Mouse (Mus musculus): Measurements from ENCODE around the gene Sesn1. TPM values are rescaled to one million over a fixed set of nuclear protein-coding genes. Genes with fewer than 3 reads are reported as not detected.

The Sesn1 gene
- 29.3 and 31.7 TPM in 2 replicates for polyA plus RNA-seq (2015; fragmentation: Nextera tagmentation; extraction: Ambion mirVana)

- Histone ChIP-seq H3K4me3 (replicated peaks) (peak within 1 kb of the TSS; percentile 79), H3K36me3 (no peaks in the 10 kb centered on the region), H3K27ac (peak within 1 kb of the TSS; percentile 98), H3K4me1 (replicated peaks) (peaks cover 12% of the 10 kb centered on the region; the same call in 1 of the 2 replicates), H3K9me3 (no peaks in the 10 kb centered on the region), H3K9ac (peak within 1 kb of the TSS; percentile 80), H3K4me2 (replicated peaks) (peak within 1 kb of the TSS; percentile 74), H3K27me3 (replicated peaks) (no peaks in the 10 kb centered on the region)
- peak; percentile 98 for ATAC-seq
- under 1% methylated on average over 69 of the region's 69 CpGs for WGBS
Observed at GRCm38 (mm10) chr10:41809771-41810563, at the start of gene Sesn1, which contains the start of gene Cep57l1. Sesn1 (plus strand) TSS chr10:41809935. Cep57l1 (minus strand) TSS chr10:41809871.

- H3K27me3 ChIP-seq (replicated peaks) = no peaks in the 10 kb centered on the region
- no peaks in the 10 kb centered on the region for H3K9me3 ChIP-seq
- no peak overlapping the region for H3K4me3 ChIP-seq (replicated peaks)
- H3K36me3 ChIP-seq = no peaks in the 10 kb centered on the region
- 87% methylated on average over 3 of the region's 3 CpGs for WGBS
- H3K4me2 ChIP-seq (replicated peaks) = no peak overlapping the region
- no peak overlapping the region for H3K27ac ChIP-seq
- ATAC-seq = no peak
- no peak overlapping the region for H3K9ac ChIP-seq
- no peaks in the 10 kb centered on the region for H3K4me1 ChIP-seq (replicated peaks)
Observed at GRCm38 (mm10) chr10:41760866-41761265, 48.9 kb upstream of the Sesn1 start.

- H3K36me3 ChIP-seq = no peaks in the 10 kb centered on the region
- no peak overlapping the region for H3K27ac ChIP-seq
- H3K9me3 ChIP-seq = no peaks in the 10 kb centered on the region
- H3K4me3 ChIP-seq (replicated peaks) = no peak overlapping the region
- H3K4me1 ChIP-seq (replicated peaks) = no peaks in the 10 kb centered on the region
- ATAC-seq = no peak
- no peak overlapping the region for H3K4me2 ChIP-seq (replicated peaks)
- no peak overlapping the region for H3K9ac ChIP-seq
- WGBS = 72% methylated on average over 3 of the region's 3 CpGs
- no peaks in the 10 kb centered on the region for H3K27me3 ChIP-seq (replicated peaks)
Observed at GRCm38 (mm10) chr10:41763741-41764385, 45.9 kb upstream of the Sesn1 start.

- Histone ChIP-seq H3K9ac (no peak overlapping the region), H3K4me2 (replicated peaks) (no peak overlapping the region), H3K36me3 (no peaks in the 10 kb centered on the region), H3K4me1 (replicated peaks) (no peaks in the 10 kb centered on the region), H3K4me3 (replicated peaks) (no peak overlapping the region), H3K27ac (no peak overlapping the region), H3K9me3 (no peaks in the 10 kb centered on the region), H3K27me3 (replicated peaks) (no peaks in the 10 kb centered on the region)
- no peak for ATAC-seq
- WGBS = 89% methylated on average over 4 of the region's 4 CpGs
Observed at GRCm38 (mm10) chr10:41765586-41765985, 44.1 kb upstream of the Sesn1 start.

- Histone ChIP-seq H3K27me3 (replicated peaks) (no peaks in the 10 kb centered on the region), H3K27ac (no peak overlapping the region), H3K9ac (no peak overlapping the region), H3K4me2 (replicated peaks) (no peak overlapping the region), H3K9me3 (no peaks in the 10 kb centered on the region), H3K36me3 (no peaks in the 10 kb centered on the region), H3K4me1 (replicated peaks) (no peaks in the 10 kb centered on the region), H3K4me3 (replicated peaks) (no peak overlapping the region)
- WGBS = 54% methylated on average over 4 of the region's 4 CpGs
- no peak for ATAC-seq
Observed at GRCm38 (mm10) chr10:41766280-41766679, 43.5 kb upstream of the Sesn1 start.

GRCm38 (mm10) chr10:41767254-41767653, 42.5 kb upstream of the Sesn1 start:
- Histone ChIP-seq H3K27ac (no peak overlapping the region), H3K36me3 (no peaks in the 10 kb centered on the region), H3K4me1 (replicated peaks) (no peaks in the 10 kb centered on the region), H3K4me3 (replicated peaks) (no peak overlapping the region), H3K9ac (no peak overlapping the region), H3K9me3 (no peaks in the 10 kb centered on the region), H3K4me2 (replicated peaks) (no peak overlapping the region), H3K27me3 (replicated peaks) (no peaks in the 10 kb centered on the region)
- WGBS = 85% methylated on average over 6 of the region's 6 CpGs
- no peak for ATAC-seq

GRCm38 (mm10) chr10:41792375-41792774, 17.4 kb upstream of the Sesn1 start:
- H3K27me3 ChIP-seq (replicated peaks) = no peaks in the 10 kb centered on the region
- H3K4me2 ChIP-seq (replicated peaks) = no peak overlapping the region
- H3K9ac ChIP-seq = no peak overlapping the region
- no peak overlapping the region for H3K4me3 ChIP-seq (replicated peaks)
- no peak overlapping the region for H3K27ac ChIP-seq
- no peak for ATAC-seq
- no peaks in the 10 kb centered on the region for H3K4me1 ChIP-seq (replicated peaks)
- H3K36me3 ChIP-seq = no peaks in the 10 kb centered on the region
- H3K9me3 ChIP-seq = no peaks in the 10 kb centered on the region
- WGBS = 96% methylated on average over 6 of the region's 6 CpGs

GRCm38 (mm10) chr10:41797253-41797652, 12.5 kb upstream of the Sesn1 start:
- H3K27ac ChIP-seq = no peak overlapping the region
- no peaks in the 10 kb centered on the region for H3K27me3 ChIP-seq (replicated peaks)
- H3K4me3 ChIP-seq (replicated peaks) = no peak overlapping the region
- no peak overlapping the region for H3K9ac ChIP-seq
- H3K4me2 ChIP-seq (replicated peaks) = no peak overlapping the region
- ATAC-seq = no peak
- 98% methylated on average over 8 of the region's 8 CpGs for WGBS
- H3K4me1 ChIP-seq (replicated peaks) = no peaks in the 10 kb centered on the region
- H3K9me3 ChIP-seq = no peaks in the 10 kb centered on the region
- peaks cover 16% of the 10 kb centered on the region for H3K36me3 ChIP-seq

- H3K27me3 ChIP-seq (replicated peaks) = no peaks in the 10 kb centered on the region
- no peak for ATAC-seq
- 95% methylated on average over 8 of the region's 8 CpGs for WGBS
- H3K4me2 ChIP-seq (replicated peaks) = no peak overlapping the region
- H3K36me3 ChIP-seq = peaks cover 17% of the 10 kb centered on the region; the same call in 1 of the 2 replicates
- no peaks in the 10 kb centered on the region for H3K4me1 ChIP-seq (replicated peaks)
- H3K27ac ChIP-seq = no peak overlapping the region
- no peak overlapping the region for H3K9ac ChIP-seq
- H3K9me3 ChIP-seq = no peaks in the 10 kb centered on the region
- no peak overlapping the region for H3K4me3 ChIP-seq (replicated peaks)
Observed at GRCm38 (mm10) chr10:41803467-41803866, 6.3 kb upstream of the Sesn1 start.

GRCm38 (mm10) chr10:41804711-41805110, 5.0 kb upstream of the Sesn1 start:
- Histone ChIP-seq H3K9me3 (no peaks in the 10 kb centered on the region), H3K27me3 (replicated peaks) (no peaks in the 10 kb centered on the region), H3K4me3 (replicated peaks) (no peak overlapping the region), H3K36me3 (peaks cover 11% of the 10 kb centered on the region; the same call in 1 of the 2 replicates), H3K4me1 (replicated peaks) (no peaks in the 10 kb centered on the region), H3K9ac (no peak overlapping the region), H3K4me2 (replicated peaks) (no peak overlapping the region), H3K27ac (no peak overlapping the region)
- ATAC-seq = no peak
- 92% methylated on average over 3 of the region's 3 CpGs for WGBS

- no peak for ATAC-seq
Observed at GRCm38 (mm10) chr10:41805729-41806355, 3.9 kb upstream of the Sesn1 start.

GRCm38 (mm10) chr10:41809080-41809770, 510 bp upstream of the Sesn1 start:
- H3K4me1 ChIP-seq (replicated peaks) = peaks cover 12% of the 10 kb centered on the region; the same call in 1 of the 2 replicates
- peak overlapping the region; percentile 80 for H3K9ac ChIP-seq
- H3K27me3 ChIP-seq (replicated peaks) = no peaks in the 10 kb centered on the region
- H3K9me3 ChIP-seq = no peaks in the 10 kb centered on the region
- 2% methylated on average over 25 of the region's 25 CpGs for WGBS
- H3K36me3 ChIP-seq = no peaks in the 10 kb centered on the region
- peak overlapping the region; percentile 79 for H3K4me3 ChIP-seq (replicated peaks)
- ATAC-seq = peak; percentile 86
- H3K4me2 ChIP-seq (replicated peaks) = peak overlapping the region; percentile 74
- peak overlapping the region; percentile 98 for H3K27ac ChIP-seq

More at GRCm38 (mm10) chr10:41805729-41806355, 3.9 kb upstream of the Sesn1 start:
- H3K27me3 ChIP-seq (replicated peaks) = no peaks in the 10 kb centered on the region
- H3K4me3 ChIP-seq (replicated peaks) = no peak overlapping the region
- no peak overlapping the region for H3K9ac ChIP-seq
- H3K9me3 ChIP-seq = no peaks in the 10 kb centered on the region
- H3K4me1 ChIP-seq (replicated peaks) = no peaks in the 10 kb centered on the region
- 74% methylated on average over 2 of the region's 2 CpGs for WGBS
- peaks cover 11% of the 10 kb centered on the region; the same call in 1 of the 2 replicates for H3K36me3 ChIP-seq
- no peak overlapping the region for H3K4me2 ChIP-seq (replicated peaks)
- H3K27ac ChIP-seq = no peak overlapping the region
